Mouse (Mus musculus) liver, postnatal 0 days (tissue): Measurements from ENCODE around the gene Fam208b.

Experiments
- CTCF ChIP-seq: sonication (generic); IDR thresholded peaks from 2 replicates; pipeline ENCODE4 v1.5.1; 2016; ENCODE audit warnings: antibody characterized with exemption, low read depth
- EP300 ChIP-seq: IDR thresholded peaks from 2 replicates; pipeline ENCODE4 v1.6.1; 2016; ENCODE audit warnings: antibody characterized with exemption, low read depth, mild to moderate bottlenecking

DNA sequence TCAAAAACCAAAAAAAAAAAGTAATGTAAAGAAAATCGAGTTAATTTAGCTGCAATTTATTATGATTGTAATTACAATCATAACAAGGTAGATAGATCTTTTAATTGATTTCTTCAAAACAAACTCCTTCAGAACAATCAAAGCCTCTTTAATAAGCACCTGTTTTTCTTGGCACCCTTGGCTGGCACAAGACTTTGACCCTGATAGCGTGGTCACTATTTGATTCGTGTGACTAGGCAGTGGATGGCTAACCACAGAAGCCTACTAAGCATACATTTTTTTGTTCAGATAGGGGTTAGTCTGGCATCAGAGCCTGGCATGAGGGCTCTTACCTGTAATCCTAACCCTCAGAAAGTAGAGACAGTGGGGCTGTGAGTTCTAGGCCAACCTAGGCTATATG is 24.2 kb upstream of the Fam208b start:
- no peak for TF ChIP-seq EP300
- TF ChIP-seq CTCF: no peak
